Mouse (Mus musculus) ES-E14 (cell line): ENCODE measurements around the gene Snx32. TPM values are rescaled to one million over a fixed set of nuclear protein-coding genes. Genes with fewer than 3 reads are reported as not detected.

ENCODE experiments used
- DNase-seq: peaks from one replicate; pipeline ENCODE4 v3.0.0-alpha.2; 2013; ENCODE audit warnings: low read depth, low spot score
- H3K27ac ChIP-seq: 2 replicates; pipeline ENCODE4 v1.5.1; 2012; ENCODE audit warnings: low read depth, mild to moderate bottlenecking, low read length, moderate library complexity, mixed read lengths; ENCODE audit not compliant: poor library complexity, insufficient read depth, severe bottlenecking
- H3K36me3 ChIP-seq: 2 replicates; pipeline ENCODE4 v1.6.1; 2012; ENCODE audit warnings: mild to moderate bottlenecking, low read length, moderate library complexity, mixed read lengths; ENCODE audit not compliant: control insufficient read depth, poor library complexity, insufficient read depth, severe bottlenecking
- H3K4me1 ChIP-seq, 2 experiments: fragments of 150-350 bp in 1 of 2; sonication (generic) in 1 of 2; 2 replicates each; pipeline ENCODE4 v1.6.1; 2012; ENCODE audit warnings: low read length in 2 of 2, mild to moderate bottlenecking in 1 of 2, mixed read lengths in 1 of 2; ENCODE audit not compliant: control insufficient read depth in 2 of 2, insufficient read depth in 2 of 2, poor library complexity in 1 of 2
- H3K4me3 ChIP-seq, 2 experiments: fragments of 150-350 bp in 1 of 2; sonication (generic) in 1 of 2; 2 replicates each; pipeline ENCODE4 v1.5.1; 2012; ENCODE audit warnings: low read length in 2 of 2, low read depth in 1 of 2, mild to moderate bottlenecking in 1 of 2, mixed read lengths in 1 of 2; ENCODE audit not compliant: insufficient read depth in 1 of 2, poor library complexity in 1 of 2, severe bottlenecking in 1 of 2
- H3K9ac ChIP-seq: 2 replicates; pipeline ENCODE4 v1.6.1; 2012; ENCODE audit warnings: low read depth, mild to moderate bottlenecking, low read length, mixed read lengths; ENCODE audit not compliant: poor library complexity, insufficient read depth, severe bottlenecking
- H3K9me3 ChIP-seq: fragments of 150-350 bp; sonication (generic); 2 replicates; pipeline ENCODE4 v1.6.1; 2012; ENCODE audit warnings: low read depth, mild to moderate bottlenecking, low read length; ENCODE audit not compliant: control insufficient read depth, insufficient read depth
- CHD2 ChIP-seq: IDR thresholded peaks from 2 replicates; pipeline ENCODE4 v1.6.1; 2014; ENCODE audit warnings: mild to moderate bottlenecking, low read depth, low read length, inconsistent platforms
- HCFC1 ChIP-seq: IDR thresholded peaks from 2 replicates; pipeline ENCODE4 v1.6.1; 2012; ENCODE audit warnings: low read length, inconsistent platforms, borderline replicate concordance; ENCODE audit not compliant: insufficient read depth
- MAFK ChIP-seq: IDR thresholded peaks from 2 replicates; pipeline ENCODE4 v1.6.1; 2014; ENCODE audit warnings: mild to moderate bottlenecking, low read depth, low read length, inconsistent platforms; ENCODE audit not compliant: insufficient read depth
- ZC3H11A ChIP-seq: IDR thresholded peaks from 2 replicates; pipeline ENCODE4 v1.6.1; 2012; ENCODE audit warnings: low read depth, mild to moderate bottlenecking, inconsistent platforms, low read length, borderline replicate concordance
- ZNF384 ChIP-seq: IDR thresholded peaks from 2 replicates; pipeline ENCODE4 v1.6.1; 2012; ENCODE audit warnings: low read depth, low read length, inconsistent platforms
- in situ Hi-C, 2 experiments: fragments of 600-800 bp; cut with MboI; formaldehyde crosslinking; loops; one replicate each; pipeline ENCODE4 v1.15.1; 2025; ENCODE audit warnings: low sequenced_read_pairs in 2 of 2, inconsistent platforms in 1 of 2; ENCODE audit not compliant: unreplicated experiment in 2 of 2
- total RNA-seq: library from RNA; depleted of rRNA; stranded (reverse); fragments of 300-350 nt; gene quantifications from 2 replicates; pipeline ENCODE4 v1.2.3, GENCODE M21; 2012

Snx32 gene
- total RNA-seq, 1 experiment = 3.3 TPM

- Histone ChIP-seq H3K4me3 (peak overlapping the region; percentile 64 to 89), H3K4me1 (peaks cover 4 to 13% of the 10 kb centered on the region in 2 experiments; a peak in 3 of 4 replicates), H3K9me3 (no peaks in the 10 kb centered on the region), H3K36me3 (peaks cover 36% of the 10 kb centered on the region), H3K9ac (peak overlapping the region; percentile 86), H3K27ac (peak overlapping the region; percentile 87)
- TF ChIP-seq HCFC1 (peak; percentile 79), CHD2 (no peak), ZNF384 (no peak), ZC3H11A (no peak), MAFK (no peak; the same call in 1 of the 2 replicates)
- in situ Hi-C loops = no loop called here
- peak; percentile 98 for DNase-seq
Observed at GRCm38 (mm10) chr19:5488878-5489571, 21.3 kb downstream of the Snx32 start.

- Histone ChIP-seq H3K9me3 (no peaks in the 10 kb centered on the region), H3K4me1 (peaks cover 4 to 9% of the 10 kb centered on the region in 2 experiments; a peak in 2 of 4 replicates), H3K9ac (peak within 1 kb of the TSS; percentile 86), H3K27ac (peak within 1 kb of the TSS; percentile 87), H3K4me3 (peak within 1 kb of the TSS; percentile 74 to 89), H3K36me3 (peaks cover 34% of the 10 kb centered on the region)
- in situ Hi-C loops = no loop called here
- TF ChIP-seq ZNF384 (peak; percentile 88), ZC3H11A (peak; percentile 44; the same call in 1 of the 2 replicates), CHD2 (no peak), HCFC1 (peak; percentile 63), MAFK (no peak; the same call in 1 of the 2 replicates)
- DNase-seq = peak; percentile 97
Observed at GRCm38 (mm10) chr19:5487768-5488550, 22.4 kb downstream of the Snx32 start, which contains the start of gene Mus81. TSS of gene Mus81 (minus strand) at chr19:5488402.

- in situ Hi-C loops = no loop called here
- no peaks in the 10 kb centered on the region for H3K9me3 ChIP-seq
- DNase-seq = no peak
- TF ChIP-seq HCFC1 = no peak
- no peak for TF ChIP-seq ZNF384
- TF ChIP-seq ZC3H11A = no peak
- TF ChIP-seq CHD2 = no peak
- no peak for TF ChIP-seq MAFK
- peaks cover 32% of the 10 kb centered on the region for H3K36me3 ChIP-seq
- no peak overlapping the region for H3K4me3 ChIP-seq
- peaks cover 2 to 5% of the 10 kb centered on the region in 2 experiments; a peak in 1 of 4 replicates for H3K4me1 ChIP-seq
- no peak overlapping the region for H3K27ac ChIP-seq
- H3K9ac ChIP-seq = no peak overlapping the region
Observed at GRCm38 (mm10) chr19:5486771-5487170, 23.6 kb downstream of the Snx32 start.

- DNase-seq = no peak
- Histone ChIP-seq H3K27ac (no peak overlapping the region), H3K4me1 (peaks cover 2 to 5% of the 10 kb centered on the region in 2 experiments; a peak in 1 of 4 replicates), H3K9ac (no peak overlapping the region), H3K4me3 (no peak overlapping the region), H3K36me3 (peaks cover 32% of the 10 kb centered on the region), H3K9me3 (no peaks in the 10 kb centered on the region)
- TF ChIP-seq ZNF384 (no peak), ZC3H11A (no peak), MAFK (no peak)
- in situ Hi-C loops = no loop called here
Observed at GRCm38 (mm10) chr19:5486286-5486685, 24.1 kb downstream of the Snx32 start.
